Mouse (Mus musculus): Measurements from ENCODE around the gene Olfr643. TPM values are rescaled to one million over a fixed set of nuclear protein-coding genes. Genes with fewer than 3 reads are reported as not detected.

Olfr643 gene
- polyA plus RNA-seq (2015; fragmentation: Nextera tagmentation; extraction: Ambion mirVana), result not detected in 2 replicates

GRCm38 (mm10) chr7:104137305-104137704, at the start of gene Olfr643:
Gene Olfr643, minus strand, starts transcription at chr7:104137405.
- no peaks in the 10 kb centered on the region for H3K4me1 ChIP-seq (ENCODE audit: control insufficient read depth, insufficient read depth, low read length)
- H3K36me3 ChIP-seq (ENCODE audit: control insufficient read depth, insufficient read depth), result no peaks in the 10 kb centered on the region
- no peak for ATAC-seq (replicated peaks; ENCODE audit: extremely low read depth, insufficient read depth, low FRiP score)
- H3K9ac ChIP-seq (ENCODE audit: low read length), result no peak within 1 kb of the TSS
- WGBS, result 83% methylated on average over 5 of the region's 5 CpGs
- H3K27ac ChIP-seq (ENCODE audit: low read length), result no peak within 1 kb of the TSS
- no peaks in the 10 kb centered on the region for H3K27me3 ChIP-seq (ENCODE audit: control insufficient read depth, insufficient read depth, low read length)
- H3K9me3 ChIP-seq (replicated peaks; ENCODE audit: control insufficient read depth, low read length), result no peaks in the 10 kb centered on the region
- no peak within 1 kb of the TSS for H3K4me3 ChIP-seq (ENCODE audit: low read length)
- H3K4me2 ChIP-seq (ENCODE audit: low read depth, low read length), result no peak within 1 kb of the TSS

GRCm38 (mm10) chr7:104183292-104183691, 46.1 kb upstream of the Olfr643 start, which contains the start of gene Olfr648:
Gene Olfr648, minus strand, starts transcription at chr7:104183392.
- Histone ChIP-seq H3K9ac (ENCODE audit: low read length) (no peak within 1 kb of the TSS), H3K4me2 (ENCODE audit: low read depth, low read length) (no peak within 1 kb of the TSS), H3K4me3 (ENCODE audit: low read length) (no peak within 1 kb of the TSS), H3K4me1 (ENCODE audit: control insufficient read depth, insufficient read depth, low read length) (no peaks in the 10 kb centered on the region), H3K9me3 (replicated peaks; ENCODE audit: control insufficient read depth, low read length) (no peaks in the 10 kb centered on the region), H3K27me3 (ENCODE audit: control insufficient read depth, insufficient read depth, low read length) (no peaks in the 10 kb centered on the region), H3K27ac (ENCODE audit: low read length) (no peak within 1 kb of the TSS), H3K36me3 (ENCODE audit: control insufficient read depth, insufficient read depth) (no peaks in the 10 kb centered on the region)
- WGBS, result 81% methylated on average over 2 of the region's 2 CpGs
- no peak for ATAC-seq (replicated peaks; ENCODE audit: extremely low read depth, insufficient read depth, low FRiP score)

- Histone ChIP-seq H3K36me3 (ENCODE audit: control insufficient read depth, insufficient read depth) (no peaks in the 10 kb centered on the region), H3K9me3 (replicated peaks; ENCODE audit: control insufficient read depth, low read length) (no peaks in the 10 kb centered on the region), H3K4me3 (ENCODE audit: low read length) (no peak overlapping the region), H3K4me2 (ENCODE audit: low read depth, low read length) (no peak overlapping the region), H3K27me3 (ENCODE audit: control insufficient read depth, insufficient read depth, low read length) (no peaks in the 10 kb centered on the region), H3K27ac (ENCODE audit: low read length) (no peak overlapping the region), H3K9ac (ENCODE audit: low read length) (no peak overlapping the region), H3K4me1 (ENCODE audit: control insufficient read depth, insufficient read depth, low read length) (no peaks in the 10 kb centered on the region)
- ATAC-seq (replicated peaks; ENCODE audit: extremely low read depth, insufficient read depth, low FRiP score), result no peak
- WGBS, result 81% methylated on average over 1 of the region's 1 CpGs
Measured at GRCm38 (mm10) chr7:104179074-104179473, 41.9 kb upstream of the Olfr643 start.

GRCm38 (mm10) chr7:104178422-104179054, 41.3 kb upstream of the Olfr643 start:
- ATAC-seq (replicated peaks; ENCODE audit: extremely low read depth, insufficient read depth, low FRiP score), result no peak
- Histone ChIP-seq H3K9me3 (replicated peaks; ENCODE audit: control insufficient read depth, low read length) (no peaks in the 10 kb centered on the region), H3K4me2 (ENCODE audit: low read depth, low read length) (no peak overlapping the region), H3K4me1 (ENCODE audit: control insufficient read depth, insufficient read depth, low read length) (no peaks in the 10 kb centered on the region), H3K4me3 (ENCODE audit: low read length) (no peak overlapping the region), H3K27me3 (ENCODE audit: control insufficient read depth, insufficient read depth, low read length) (no peaks in the 10 kb centered on the region), H3K36me3 (ENCODE audit: control insufficient read depth, insufficient read depth) (no peaks in the 10 kb centered on the region), H3K27ac (ENCODE audit: low read length) (no peak overlapping the region), H3K9ac (ENCODE audit: low read length) (no peak overlapping the region)
- 67% methylated on average over 5 of the region's 5 CpGs for WGBS

- H3K4me2 ChIP-seq (ENCODE audit: low read depth, low read length), result no peak overlapping the region
- H3K4me3 ChIP-seq (ENCODE audit: low read length), result no peak overlapping the region
- H3K27me3 ChIP-seq (ENCODE audit: control insufficient read depth, insufficient read depth, low read length), result no peaks in the 10 kb centered on the region
- H3K36me3 ChIP-seq (ENCODE audit: control insufficient read depth, insufficient read depth), result no peaks in the 10 kb centered on the region
- H3K4me1 ChIP-seq (ENCODE audit: control insufficient read depth, insufficient read depth, low read length), result no peaks in the 10 kb centered on the region
- no peak overlapping the region for H3K27ac ChIP-seq (ENCODE audit: low read length)
- no peak for ATAC-seq (replicated peaks; ENCODE audit: extremely low read depth, insufficient read depth, low FRiP score)
- no peak overlapping the region for H3K9ac ChIP-seq (ENCODE audit: low read length)
- 61% methylated on average over 1 of the region's 1 CpGs for WGBS
- H3K9me3 ChIP-seq (replicated peaks; ENCODE audit: control insufficient read depth, low read length), result no peaks in the 10 kb centered on the region
Measured at GRCm38 (mm10) chr7:104175085-104175484, 37.9 kb upstream of the Olfr643 start.

GRCm38 (mm10) chr7:104169634-104170204, 32.5 kb upstream of the Olfr643 start:
- no peaks in the 10 kb centered on the region for H3K4me1 ChIP-seq (ENCODE audit: control insufficient read depth, insufficient read depth, low read length)
- no peaks in the 10 kb centered on the region for H3K27me3 ChIP-seq (ENCODE audit: control insufficient read depth, insufficient read depth, low read length)
- no peaks in the 10 kb centered on the region for H3K36me3 ChIP-seq (ENCODE audit: control insufficient read depth, insufficient read depth)
- ATAC-seq (replicated peaks; ENCODE audit: extremely low read depth, insufficient read depth, low FRiP score), result 0 out of 2 replicates have a peak, but pooled peaks have one; percentile 29
- WGBS, result 52% methylated on average over 6 of the region's 6 CpGs
- no peaks in the 10 kb centered on the region for H3K9me3 ChIP-seq (replicated peaks; ENCODE audit: control insufficient read depth, low read length)
- no peak overlapping the region for H3K4me2 ChIP-seq (ENCODE audit: low read depth, low read length)
- H3K9ac ChIP-seq (ENCODE audit: low read length), result no peak overlapping the region
- H3K27ac ChIP-seq (ENCODE audit: low read length), result no peak overlapping the region
- no peak overlapping the region for H3K4me3 ChIP-seq (ENCODE audit: low read length)

GRCm38 (mm10) chr7:104167105-104167504, 29.9 kb upstream of the Olfr643 start:
- Histone ChIP-seq H3K4me3 (ENCODE audit: low read length) (no peak overlapping the region), H3K4me1 (ENCODE audit: control insufficient read depth, insufficient read depth, low read length) (no peaks in the 10 kb centered on the region), H3K9ac (ENCODE audit: low read length) (no peak overlapping the region), H3K27me3 (ENCODE audit: control insufficient read depth, insufficient read depth, low read length) (no peaks in the 10 kb centered on the region), H3K36me3 (ENCODE audit: control insufficient read depth, insufficient read depth) (no peaks in the 10 kb centered on the region), H3K27ac (ENCODE audit: low read length) (no peak overlapping the region), H3K4me2 (ENCODE audit: low read depth, low read length) (no peak overlapping the region), H3K9me3 (replicated peaks; ENCODE audit: control insufficient read depth, low read length) (no peaks in the 10 kb centered on the region)
- ATAC-seq (replicated peaks; ENCODE audit: extremely low read depth, insufficient read depth, low FRiP score), result no peak
- WGBS, result 73% methylated on average over 6 of the region's 6 CpGs

GRCm38 (mm10) chr7:104150456-104150855, 13.3 kb upstream of the Olfr643 start, which contains the start of gene Ubqlnl:
Gene Ubqlnl, minus strand, starts transcription at chr7:104150556.
- H3K4me2 ChIP-seq (ENCODE audit: low read depth, low read length), result no peak within 1 kb of the TSS
- H3K9ac ChIP-seq (ENCODE audit: low read length), result no peak within 1 kb of the TSS
- no peak within 1 kb of the TSS for H3K4me3 ChIP-seq (ENCODE audit: low read length)
- no peaks in the 10 kb centered on the region for H3K9me3 ChIP-seq (replicated peaks; ENCODE audit: control insufficient read depth, low read length)
- ATAC-seq (replicated peaks; ENCODE audit: extremely low read depth, insufficient read depth, low FRiP score), result no peak; the same call in 1 of the 2 replicates
- no peaks in the 10 kb centered on the region for H3K4me1 ChIP-seq (ENCODE audit: control insufficient read depth, insufficient read depth, low read length)
- no peaks in the 10 kb centered on the region for H3K27me3 ChIP-seq (ENCODE audit: control insufficient read depth, insufficient read depth, low read length)
- H3K27ac ChIP-seq (ENCODE audit: low read length), result no peak within 1 kb of the TSS
- H3K36me3 ChIP-seq (ENCODE audit: control insufficient read depth, insufficient read depth), result no peaks in the 10 kb centered on the region
- WGBS, result 79% methylated on average over 2 of the region's 2 CpGs

- Histone ChIP-seq H3K4me3 (ENCODE audit: low read length) (no peak within 1 kb of the TSS), H3K4me1 (ENCODE audit: control insufficient read depth, insufficient read depth, low read length) (no peaks in the 10 kb centered on the region), H3K9me3 (replicated peaks; ENCODE audit: control insufficient read depth, low read length) (no peaks in the 10 kb centered on the region), H3K9ac (ENCODE audit: low read length) (no peak within 1 kb of the TSS), H3K36me3 (ENCODE audit: control insufficient read depth, insufficient read depth) (no peaks in the 10 kb centered on the region), H3K4me2 (ENCODE audit: low read depth, low read length) (no peak within 1 kb of the TSS), H3K27ac (ENCODE audit: low read length) (no peak within 1 kb of the TSS), H3K27me3 (ENCODE audit: control insufficient read depth, insufficient read depth, low read length) (no peaks in the 10 kb centered on the region)
- 68% methylated on average over 3 of the region's 3 CpGs for WGBS
- no peak for ATAC-seq (replicated peaks; ENCODE audit: extremely low read depth, insufficient read depth, low FRiP score)
Measured at GRCm38 (mm10) chr7:104143179-104143578, 6.0 kb upstream of the Olfr643 start, which contains the start of gene Ubqln3. Gene Ubqln3, minus strand, starts transcription at chr7:104143279.
